Mouse (Mus musculus) regulatory T cell (primary cell): ENCODE data around the gene Upk1b.

Experiments used
- in situ Hi-C: fragments of 300-600 bp; cut with MboI, MseI; formaldehyde crosslinking; loops from one replicate; pipeline ENCODE4 v1.15.1; 2025; ENCODE audit warnings: high pct_unique_total_duplicates

The Upk1b gene

GRCm38 (mm10) chr16:38724256-38724655 lies 75.9 kb downstream of the Upk1b start:
- in situ Hi-C loops: loop anchor here (5.0 to 10.0 kb wide), 2 partner anchors 102 to 159 kb away; no protein-coding TSS in a partner anchor
